Mouse (Mus musculus): Measurements from ENCODE around the gene Gm21970. TPM values are rescaled to one million over a fixed set of nuclear protein-coding genes. Genes with fewer than 3 reads are reported as not detected.

Gm21970 gene
- polyA plus RNA-seq, 1 experiment, result not detected

- TF ChIP-seq MYOG (IDR thresholded peaks at IDR 0.05; ENCODE audit: control insufficient read depth in 1 of 3, insufficient read depth in 1 of 3, insufficient read length in 2 of 3, low read depth in 2 of 3), result no peak
- TF ChIP-seq POLR2A (IDR thresholded peaks at IDR 0.05; ENCODE audit: insufficient read length, low read depth), result no peak
- no peak for TF ChIP-seq TCF3 (IDR thresholded peaks at IDR 0.05; ENCODE audit: insufficient read length, low read depth)
- no peak for TF ChIP-seq MYOD1 (IDR thresholded peaks at IDR 0.05; ENCODE audit: control insufficient read depth in 1 of 3, insufficient read length in 2 of 3, low read depth in 2 of 3)
- TF ChIP-seq CEBPB (IDR thresholded peaks at IDR 0.05; ENCODE audit: insufficient read depth, poor library complexity, severe bottlenecking), result no peak
- no peak for TF ChIP-seq TCF12 (IDR thresholded peaks at IDR 0.05; ENCODE audit: insufficient read depth, poor library complexity, severe bottlenecking)
- no peak for TF ChIP-seq SRF (IDR thresholded peaks at IDR 0.05; ENCODE audit: control insufficient read depth, insufficient read length, low read depth)
- TF ChIP-seq POLR2AphosphoS2 (IDR thresholded peaks at IDR 0.05; ENCODE audit: insufficient read length, low read depth), result no peak
- no peak for TF ChIP-seq REST (IDR thresholded peaks at IDR 0.05; ENCODE audit: insufficient read depth, insufficient read length)
- no peak for TF ChIP-seq E2F4 (IDR thresholded peaks at IDR 0.05; ENCODE audit: insufficient read depth)
- TF ChIP-seq MAX (IDR thresholded peaks at IDR 0.05; ENCODE audit: low read depth), result no peak
- TF ChIP-seq USF1 (IDR thresholded peaks at IDR 0.05; ENCODE audit: low read depth), result no peak
- Histone ChIP-seq H3K27me3 (ENCODE audit: control insufficient read depth, insufficient read depth, insufficient read length) (peaks cover 21% of the 10 kb centered on the region), H3K36me3 (ENCODE audit: control insufficient read depth, insufficient read depth) (no peaks in the 10 kb centered on the region), H3K4me2 (ENCODE audit: low read depth) (no peak overlapping the region), H3ac (ENCODE audit: control insufficient read depth, insufficient read length) (no peak overlapping the region), H3K79me2 (ENCODE audit: control insufficient read depth, insufficient read depth) (no peaks in the 10 kb centered on the region), H3K4me3 (no peak overlapping the region)
Observed at GRCm38 (mm10) chr16:91442446-91442845, 50.9 kb downstream of the Gm21970 start.

GRCm38 (mm10) chr16:91443211-91443611, 51.7 kb downstream of the Gm21970 start:
- TF ChIP-seq USF1 (IDR thresholded peaks at IDR 0.05; ENCODE audit: low read depth), result no peak

GRCm38 (mm10) chr16:91444847-91445246, 53.3 kb downstream of the Gm21970 start:
- Histone ChIP-seq H3K4me3 (no peak overlapping the region), H3K79me2 (ENCODE audit: control insufficient read depth, insufficient read depth) (no peaks in the 10 kb centered on the region)
- TF ChIP-seq MYOD1 (IDR thresholded peaks at IDR 0.05; ENCODE audit: control insufficient read depth in 1 of 3, insufficient read length in 2 of 3, low read depth in 2 of 3), result no peak
- TF ChIP-seq TCF12 (IDR thresholded peaks at IDR 0.05; ENCODE audit: insufficient read depth, poor library complexity, severe bottlenecking), result no peak
- TF ChIP-seq REST (IDR thresholded peaks at IDR 0.05; ENCODE audit: insufficient read depth, insufficient read length), result no peak
- TF ChIP-seq MYOG (IDR thresholded peaks at IDR 0.05; ENCODE audit: control insufficient read depth in 1 of 3, insufficient read depth in 1 of 3, insufficient read length in 2 of 3, low read depth in 2 of 3), result no peak
- TF ChIP-seq USF1 (IDR thresholded peaks at IDR 0.05; ENCODE audit: low read depth), result no peak
- TF ChIP-seq CEBPB (IDR thresholded peaks at IDR 0.05; ENCODE audit: insufficient read depth, poor library complexity, severe bottlenecking), result no peak
- no peak for TF ChIP-seq E2F4 (IDR thresholded peaks at IDR 0.05; ENCODE audit: insufficient read depth)
- no peak for TF ChIP-seq MAX (IDR thresholded peaks at IDR 0.05; ENCODE audit: low read depth)
- no peak for TF ChIP-seq POLR2A (IDR thresholded peaks at IDR 0.05; ENCODE audit: insufficient read length, low read depth)
- TF ChIP-seq SRF (IDR thresholded peaks at IDR 0.05; ENCODE audit: control insufficient read depth, insufficient read length, low read depth), result no peak
- TF ChIP-seq POLR2AphosphoS2 (IDR thresholded peaks at IDR 0.05; ENCODE audit: insufficient read length, low read depth), result no peak
- TF ChIP-seq TCF3 (IDR thresholded peaks at IDR 0.05; ENCODE audit: insufficient read length, low read depth), result no peak

More at GRCm38 (mm10) chr16:91443211-91443611, 51.7 kb downstream of the Gm21970 start:
- Histone ChIP-seq H3K79me2 (ENCODE audit: control insufficient read depth, insufficient read depth) (no peaks in the 10 kb centered on the region), H3K36me3 (ENCODE audit: control insufficient read depth, insufficient read depth) (no peaks in the 10 kb centered on the region), H3K4me3 (no peak overlapping the region), H3ac (ENCODE audit: control insufficient read depth, insufficient read length) (no peak overlapping the region), H3K27me3 (ENCODE audit: control insufficient read depth, insufficient read depth, insufficient read length) (peaks cover 21% of the 10 kb centered on the region), H3K4me2 (ENCODE audit: low read depth) (no peak overlapping the region)

GRCm38 (mm10) chr16:91445566-91445965, 54.0 kb downstream of the Gm21970 start:
- no peak for TF ChIP-seq SRF (IDR thresholded peaks at IDR 0.05; ENCODE audit: control insufficient read depth, insufficient read length, low read depth)
- no peak for TF ChIP-seq TCF3 (IDR thresholded peaks at IDR 0.05; ENCODE audit: insufficient read length, low read depth)
- no peak for TF ChIP-seq CEBPB (IDR thresholded peaks at IDR 0.05; ENCODE audit: insufficient read depth, poor library complexity, severe bottlenecking)
- TF ChIP-seq POLR2A (IDR thresholded peaks at IDR 0.05; ENCODE audit: insufficient read length, low read depth), result no peak

More at GRCm38 (mm10) chr16:91444847-91445246, 53.3 kb downstream of the Gm21970 start:
- Histone ChIP-seq H3K4me2 (ENCODE audit: low read depth) (no peak overlapping the region), H3K36me3 (ENCODE audit: control insufficient read depth, insufficient read depth) (no peaks in the 10 kb centered on the region), H3ac (ENCODE audit: control insufficient read depth, insufficient read length) (no peak overlapping the region), H3K27me3 (ENCODE audit: control insufficient read depth, insufficient read depth, insufficient read length) (peaks cover 17% of the 10 kb centered on the region)

GRCm38 (mm10) chr16:91446778-91447511, 55.4 kb downstream of the Gm21970 start:
- Histone ChIP-seq H3K79me2 (ENCODE audit: control insufficient read depth, insufficient read depth) (no peaks in the 10 kb centered on the region), H3K36me3 (ENCODE audit: control insufficient read depth, insufficient read depth) (no peaks in the 10 kb centered on the region), H3K4me3 (no peak overlapping the region), H3ac (ENCODE audit: control insufficient read depth, insufficient read length) (no peak overlapping the region), H3K27me3 (ENCODE audit: control insufficient read depth, insufficient read depth, insufficient read length) (peaks cover 14% of the 10 kb centered on the region), H3K4me2 (ENCODE audit: low read depth) (no peak overlapping the region)
- TF ChIP-seq REST (IDR thresholded peaks at IDR 0.05; ENCODE audit: insufficient read depth, insufficient read length) (no peak), TCF3 (IDR thresholded peaks at IDR 0.05; ENCODE audit: insufficient read length, low read depth) (no peak), POLR2AphosphoS2 (IDR thresholded peaks at IDR 0.05; ENCODE audit: insufficient read length, low read depth) (no peak), SRF (IDR thresholded peaks at IDR 0.05; ENCODE audit: control insufficient read depth, insufficient read length, low read depth) (no peak), MYOD1 (IDR thresholded peaks at IDR 0.05; ENCODE audit: control insufficient read depth in 1 of 3, insufficient read length in 2 of 3, low read depth in 2 of 3) (no peak), USF1 (IDR thresholded peaks at IDR 0.05; ENCODE audit: low read depth) (no peak)

More at GRCm38 (mm10) chr16:91445566-91445965, 54.0 kb downstream of the Gm21970 start:
- peaks cover 17% of the 10 kb centered on the region for H3K27me3 ChIP-seq (ENCODE audit: control insufficient read depth, insufficient read depth, insufficient read length)
- no peak overlapping the region for H3K4me2 ChIP-seq (ENCODE audit: low read depth)
- H3K79me2 ChIP-seq (ENCODE audit: control insufficient read depth, insufficient read depth), result no peaks in the 10 kb centered on the region
- no peaks in the 10 kb centered on the region for H3K36me3 ChIP-seq (ENCODE audit: control insufficient read depth, insufficient read depth)
- H3ac ChIP-seq (ENCODE audit: control insufficient read depth, insufficient read length), result no peak overlapping the region
- H3K4me3 ChIP-seq, result no peak overlapping the region
